In genomic region chr9:49715121-49715520, GRCm38 (mm10) we compare ENCODE assay signal across 10 mouse cellular contexts.
DNase-seq lines count a peak whose midpoint lies in the region; ATAC-seq and TF ChIP-seq lines count a peak whose summit lies in the region.
"Had no signal": no experiment of that assay in that cellular context is flagged by ENCODE, and none has a peak within 500 bp of the region (broad histone marks: within the 10 kb centered on the region; RNA-seq: fewer than 3 reads in every experiment).

No protein-coding gene starts in this region.

- no peak for TF ChIP-seq EP300 in heart, postnatal 0 days (IDR thresholded peaks at IDR 0.05; ENCODE audit: low read depth)

- ATAC-seq in heart, postnatal 0 days (ENCODE audit: insufficient read depth, low read depth): no peak
- ATAC-seq in midbrain, embryonic 11.5 days (ENCODE audit: low FRiP score): no peak
- ATAC-seq in midbrain, embryonic 15.5 days (replicated peaks): peak; percentile 46; the same call in 1 of the 2 replicates
- ATAC-seq in forebrain, embryonic 15.5 days (replicated peaks): no peak

- H3K4me3 ChIP-seq in heart, postnatal 0 days (ENCODE audit: low read depth, low read length): no peak overlapping the region
- H3K4me3 ChIP-seq in midbrain, embryonic 11.5 days (ENCODE audit: low read depth, low read length): no peak overlapping the region
- H3K4me3 ChIP-seq in midbrain, embryonic 10.5 days: no peak overlapping the region
- H3K4me3 ChIP-seq in midbrain, embryonic 15.5 days: no peak overlapping the region
- H3K4me3 ChIP-seq in forebrain, embryonic 15.5 days: no peak overlapping the region

- no peaks in the 10 kb centered on the region for H3K27me3 ChIP-seq in heart, postnatal 0 days (ENCODE audit: control insufficient read depth, insufficient read depth, low read length)
- H3K27me3 ChIP-seq in midbrain, embryonic 11.5 days (ENCODE audit: control insufficient read depth, insufficient read depth, low read length): no peaks in the 10 kb centered on the region
- H3K27me3 ChIP-seq in midbrain, embryonic 10.5 days (ENCODE audit: low read depth, poor library complexity, severe bottlenecking): no peaks in the 10 kb centered on the region
- no peaks in the 10 kb centered on the region for H3K27me3 ChIP-seq in midbrain, embryonic 15.5 days (replicated peaks)
- H3K27me3 ChIP-seq in forebrain, embryonic 15.5 days: no peaks in the 10 kb centered on the region

- no peak overlapping the region for H3K9ac ChIP-seq in heart, postnatal 0 days (replicated peaks; ENCODE audit: low read depth, low read length)
- no peak overlapping the region for H3K9ac ChIP-seq in midbrain, embryonic 11.5 days (ENCODE audit: low read length)
- no peak overlapping the region for H3K9ac ChIP-seq in midbrain, embryonic 15.5 days
- no peak overlapping the region for H3K9ac ChIP-seq in forebrain, embryonic 15.5 days (replicated peaks)

- no peaks in the 10 kb centered on the region for H3K9me3 ChIP-seq in heart, postnatal 0 days (replicated peaks; ENCODE audit: control insufficient read depth, low read length)
- no peaks in the 10 kb centered on the region for H3K9me3 ChIP-seq in midbrain, embryonic 11.5 days (ENCODE audit: control insufficient read depth, low read length)
- no peaks in the 10 kb centered on the region for H3K9me3 ChIP-seq in midbrain, embryonic 10.5 days (replicated peaks)
- H3K9me3 ChIP-seq in midbrain, embryonic 15.5 days: no peaks in the 10 kb centered on the region
- H3K9me3 ChIP-seq in forebrain, embryonic 15.5 days: no peaks in the 10 kb centered on the region

- no peaks in the 10 kb centered on the region; the same call in none of the 2 replicates for H3K36me3 ChIP-seq in heart, postnatal 0 days (replicated peaks; ENCODE audit: control insufficient read depth, insufficient read depth, low read length)
- no peaks in the 10 kb centered on the region for H3K36me3 ChIP-seq in midbrain, embryonic 11.5 days (ENCODE audit: control insufficient read depth, insufficient read depth, low read length)
- H3K36me3 ChIP-seq in midbrain, embryonic 10.5 days: no peaks in the 10 kb centered on the region
- no peaks in the 10 kb centered on the region for H3K36me3 ChIP-seq in midbrain, embryonic 15.5 days (replicated peaks)
- no peaks in the 10 kb centered on the region for H3K36me3 ChIP-seq in forebrain, embryonic 15.5 days

- H3K4me2 ChIP-seq in heart, postnatal 0 days (ENCODE audit: low read depth, low read length): no peak overlapping the region
- H3K4me2 ChIP-seq in midbrain, embryonic 11.5 days: no peak overlapping the region
- H3K4me2 ChIP-seq in midbrain, embryonic 15.5 days: no peak overlapping the region
- H3K4me2 ChIP-seq in forebrain, embryonic 15.5 days (replicated peaks): no peak overlapping the region

- no peak overlapping the region for H3K27ac ChIP-seq in heart, postnatal 0 days (ENCODE audit: low read depth)
- H3K27ac ChIP-seq in midbrain, embryonic 11.5 days (ENCODE audit: low read depth, low read length): no peak overlapping the region
- H3K27ac ChIP-seq in midbrain, embryonic 10.5 days (replicated peaks): no peak overlapping the region; the same call in 1 of the 2 replicates
- H3K27ac ChIP-seq in midbrain, embryonic 15.5 days: peak overlapping the region; percentile 71
- no peak overlapping the region for H3K27ac ChIP-seq in forebrain, embryonic 15.5 days (replicated peaks)

- no peak for DNase-seq in heart, postnatal 0 days (ENCODE audit: low spot score)
- no peak for DNase-seq in heart, adult 8-10 months (ENCODE audit: low spot score)
- peak; percentile 61 for DNase-seq in midbrain, embryonic 11.5 days (ENCODE audit: low spot score, missing footprints)
- no peak for DNase-seq in midbrain, embryonic 10.5 days (ENCODE audit: low spot score)
- peak; percentile 75 for DNase-seq in cerebellum, adult 9-11 months
- no peak for DNase-seq in heart, adult 9 months (ENCODE audit: low spot score in 2 of 2)
- DNase-seq: heart, adult 18-20 months; thymus, postnatal 4 days had no signal

- peak; percentile 27 for TF ChIP-seq CTCF in heart, postnatal 0 days (IDR thresholded peaks at IDR 0.05; ENCODE audit: low read depth)

- H3K4me1 ChIP-seq in heart, postnatal 0 days (ENCODE audit: control insufficient read depth, insufficient read depth): no peaks in the 10 kb centered on the region
- H3K4me1 ChIP-seq in midbrain, embryonic 11.5 days (ENCODE audit: control insufficient read depth, insufficient read depth, low read length): no peaks in the 10 kb centered on the region
- peaks cover 10% of the 10 kb centered on the region for H3K4me1 ChIP-seq in midbrain, embryonic 10.5 days
- peaks cover 23% of the 10 kb centered on the region for H3K4me1 ChIP-seq in midbrain, embryonic 15.5 days
- no peaks in the 10 kb centered on the region for H3K4me1 ChIP-seq in forebrain, embryonic 15.5 days

Comparison
In these comparisons a context has a peak if more than half of its experiments do, and no peak if none do; other contexts are left out.
1. DNase-seq: peak in midbrain, embryonic 11.5 days (single experiment) and cerebellum, adult 9-11 months (single experiment); none in heart, postnatal 0 days (single experiment), heart, adult 8-10 months (single experiment), midbrain, embryonic 10.5 days (single experiment) and heart, adult 9 months (0 of 2).